Mouse (Mus musculus) neutrophil, adult 5-6 weeks (primary cell): ENCODE measurements around the gene Smim22. TPM values are rescaled to one million over a fixed set of nuclear protein-coding genes. Genes with fewer than 3 reads are reported as not detected.

Experiments used
- total RNA-seq: library from RNA; stranded (forward); fragments of 200-1000 nt; gene quantifications from 2 replicates; pipeline ENCODE4 v1.2.3, GENCODE M21; 2017

Smim22 gene
- total RNA-seq, 1 experiment from 2014 or later: not detected

Other genes with a start within 250 kb of the Smim22 start
- gene Cdip1, start 217.0 kb upstream of the Smim22 start, total RNA-seq: 22.6 and 23.4 TPM in 2 replicates
- 0.58 and 2.6 TPM in 2 replicates for gene 4930562C15Rik, start 171.9 kb upstream of the Smim22 start, total RNA-seq
- gene Ubald1, start 127.0 kb upstream of the Smim22 start, total RNA-seq: 33.1 and 36.3 TPM in 2 replicates
- gene Mgrn1, start 121.0 kb upstream of the Smim22 start, total RNA-seq: 78.8 and 85.0 TPM in 2 replicates
- gene Nudt16l1, start 68.5 kb upstream of the Smim22 start, total RNA-seq: 9.9 and 17.4 TPM in 2 replicates
- 81.5 and 84.8 TPM in 2 replicates for gene Anks3, start 43.1 kb upstream of the Smim22 start, total RNA-seq
- gene Sept12, start 9.4 kb upstream of the Smim22 start, total RNA-seq: not detected in 2 replicates
- gene Rogdi, start 6.3 kb downstream of the Smim22 start, total RNA-seq: 50.2 and 55.1 TPM in 2 replicates
- 154 and 165 TPM in 2 replicates for gene Glyr1, start 42.6 kb downstream of the Smim22 start, total RNA-seq
- 60.3 and 61.9 TPM in 2 replicates for gene Ubn1, start 42.8 kb downstream of the Smim22 start, total RNA-seq
- gene Ppl, start 125.1 kb downstream of the Smim22 start, total RNA-seq: 1.2 and 2.2 TPM in 2 replicates
- 0.35 and 0.37 TPM in 2 replicates for gene Sec14l5, start 139.8 kb downstream of the Smim22 start, total RNA-seq
- 36.6 and 54.4 TPM in 2 replicates for gene Nagpa, start 196.7 kb downstream of the Smim22 start, total RNA-seq
- not detected in 2 replicates for gene AU021092, start 215.0 kb downstream of the Smim22 start, total RNA-seq
- gene Alg1, start 226.3 kb downstream of the Smim22 start, total RNA-seq: 26.0 and 26.2 TPM in 2 replicates
- 11.3 and 11.9 TPM in 2 replicates for gene Eef2kmt, start 248.7 kb downstream of the Smim22 start, total RNA-seq